Mouse (Mus musculus) macrophage (primary cell): Measurements from ENCODE around the gene Serpina1f. TPM values are rescaled to one million over a fixed set of nuclear protein-coding genes. Genes with fewer than 3 reads are reported as not detected.
"Not testable (repeated sequence)": the region's sequence is repeated elsewhere in the genome, so short reads cannot be mapped to it uniquely, and the experiment has no call there.

Experiments
- H3K27ac ChIP-seq: fragments of 350-480 bp; formaldehyde crosslinking; 2 replicates; pipeline ENCODE4 v1.9.0; 2021
- H3K36me3 ChIP-seq: fragments of 350-480 bp; formaldehyde crosslinking; 2 replicates; pipeline ENCODE4 v1.9.0; 2021; ENCODE audit errors: inconsistent target
- H3K4me3 ChIP-seq: fragments of 350-480 bp; formaldehyde crosslinking; 2 replicates; pipeline ENCODE4 v1.9.0; 2021; ENCODE audit errors: inconsistent target
- H3K79me2 ChIP-seq: fragments of 350-480 bp; formaldehyde crosslinking; 2 replicates; pipeline ENCODE4 v1.9.0; 2021; ENCODE audit errors: inconsistent target
- WGBS: methylation state at CpG from one replicate; pipeline ENCODE4 v1.1.7; 2026; ENCODE audit warnings: inconsistent platforms; ENCODE audit not compliant: missing documents; 5-methylcytosine and 5-hydroxymethylcytosine counted together
- polyA plus RNA-seq: library from polyadenylated mRNA; stranded (reverse); fragments of 250-400 nt; gene quantifications from 3 replicates; pipeline ENCODE4 v1.2.4, GENCODE M21; 2018; ENCODE audit warnings: inconsistent platforms

Gene Serpina1f
- polyA plus RNA-seq, 1 experiment from 2014 or later, result not detected

DNA sequence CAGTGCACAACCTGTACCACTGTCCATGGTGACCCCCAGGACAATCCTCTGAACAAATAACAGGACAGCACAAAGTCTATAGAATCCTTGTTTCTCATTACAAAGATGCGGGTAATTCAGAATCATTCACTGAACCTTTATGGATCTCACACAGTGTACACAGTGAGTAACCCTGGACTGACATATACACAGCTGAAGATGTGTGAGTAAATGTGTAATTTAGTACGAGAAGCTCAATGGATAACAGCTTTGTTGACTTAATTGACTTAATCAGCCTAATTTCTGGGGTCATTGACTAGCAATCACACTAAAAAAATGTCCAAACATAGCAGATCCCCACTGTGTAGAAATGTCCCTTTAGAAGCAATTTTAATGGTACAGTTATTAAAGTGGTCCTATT, 14.2 kb downstream of the Serpina1f start:
- no peaks in the 10 kb centered on the region for H3K79me2 ChIP-seq
- H3K27ac ChIP-seq, result no peak overlapping the region
- H3K36me3 ChIP-seq, result no peaks in the 10 kb centered on the region
- 73% methylated on average over 2 of the region's 2 CpGs for WGBS
- no peak overlapping the region for H3K4me3 ChIP-seq

DNA sequence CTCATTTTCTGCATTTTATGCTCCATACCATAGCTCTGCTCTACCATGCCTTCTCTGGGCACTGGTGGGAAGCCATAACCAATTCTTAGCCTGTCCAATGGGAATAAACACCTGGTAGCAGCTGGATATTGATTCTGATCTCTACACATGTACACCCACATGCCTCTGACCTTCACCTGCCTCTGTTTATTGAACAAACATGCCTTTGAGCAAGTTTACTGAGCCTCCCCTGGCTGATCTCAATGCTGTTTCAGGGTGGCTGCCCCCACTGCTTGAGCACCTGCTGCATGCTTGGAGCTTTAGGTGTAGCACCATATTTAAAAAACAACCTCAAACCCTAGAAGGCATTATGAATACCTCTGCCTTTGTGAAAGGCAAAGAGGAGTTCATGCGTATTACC, 15.5 kb downstream of the Serpina1f start:
- not testable (repeated sequence) for H3K27ac ChIP-seq
- WGBS, result 100% methylated on average over 1 of the region's 1 CpGs

DNA sequence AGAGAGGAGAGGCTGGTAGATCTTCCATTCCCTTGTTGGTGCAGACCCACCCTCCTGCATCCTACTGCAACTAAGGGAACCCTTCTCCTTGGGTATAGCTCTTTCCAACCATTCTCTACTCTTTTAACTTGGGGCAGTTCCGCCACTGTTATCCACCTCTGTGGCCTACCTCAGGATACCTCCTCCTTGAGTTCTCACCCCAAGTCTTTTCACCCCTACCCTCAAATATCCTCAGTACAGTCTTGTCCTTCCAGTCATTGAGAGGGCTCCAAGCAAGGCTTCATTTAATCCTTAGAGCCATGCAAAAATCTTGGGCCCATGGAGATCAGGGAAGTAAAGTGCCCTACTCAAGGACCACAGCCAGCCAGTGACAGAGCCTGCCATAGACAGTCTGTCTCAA, 19.3 kb downstream of the Serpina1f start, which contains the start of gene Serpina16:
Serpina16 (minus strand) TSS at position 101 of the 400 bp plus-strand sequence.
- 100% methylated on average over 1 of the region's 1 CpGs for WGBS
- no peak within 1 kb of the TSS for H3K27ac ChIP-seq
- H3K36me3 ChIP-seq, result no peaks in the 10 kb centered on the region
- no peaks in the 10 kb centered on the region for H3K79me2 ChIP-seq
- no peak within 1 kb of the TSS for H3K4me3 ChIP-seq

More for the DNA sequence above, 15.5 kb downstream of the Serpina1f start:
- H3K36me3 ChIP-seq, H3K79me2 ChIP-seq, H3K4me3 ChIP-seq: not testable (repeated sequence)

DNA sequence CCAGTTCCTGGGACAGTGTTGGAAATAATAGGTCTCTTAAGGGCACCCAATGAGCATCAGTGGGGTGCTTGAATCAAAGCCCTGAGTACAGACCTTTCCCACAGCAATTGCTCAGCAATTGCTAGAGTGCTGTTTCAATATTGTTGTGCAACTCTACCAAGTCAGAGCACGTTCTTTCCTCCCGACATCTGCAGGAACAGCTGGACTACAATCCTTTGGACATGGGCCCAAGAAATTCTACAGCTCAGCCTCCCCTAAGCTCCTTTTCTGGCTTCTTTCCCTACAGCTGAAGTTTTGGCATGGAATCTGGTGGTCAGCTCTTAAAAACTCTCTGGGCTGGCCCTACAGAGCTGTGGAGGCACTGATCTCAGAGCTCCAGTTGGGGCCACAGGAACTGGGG, 22.1 kb downstream of the Serpina1f start:
- no peaks in the 10 kb centered on the region for H3K79me2 ChIP-seq
- H3K36me3 ChIP-seq, result no peaks in the 10 kb centered on the region
- H3K4me3 ChIP-seq, result no peak overlapping the region
- 94% methylated on average over 2 of the region's 2 CpGs for WGBS
- H3K27ac ChIP-seq, result no peak overlapping the region

DNA sequence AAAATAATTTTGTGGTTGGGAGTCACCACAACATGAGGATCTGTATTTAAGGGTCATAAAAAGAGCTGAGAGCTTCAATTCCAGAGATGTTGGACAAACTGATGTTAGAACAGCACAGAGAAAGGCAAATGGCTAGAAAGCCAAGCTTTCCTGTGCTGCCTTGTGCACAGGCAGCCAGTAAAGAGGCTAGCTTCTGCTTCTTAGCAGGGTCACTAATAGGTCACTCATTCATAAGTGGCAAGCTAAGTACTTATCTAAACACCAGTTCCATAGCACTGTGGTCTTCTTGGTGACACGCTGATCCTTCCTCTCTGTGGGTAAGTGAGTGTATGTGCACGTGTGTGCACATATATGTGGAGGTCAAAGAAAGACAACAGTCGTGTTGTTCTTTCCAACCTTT, 23.8 kb downstream of the Serpina1f start:
- no peak overlapping the region for H3K4me3 ChIP-seq
- H3K79me2 ChIP-seq, result no peaks in the 10 kb centered on the region
- no peak overlapping the region for H3K27ac ChIP-seq
- WGBS, result 64% methylated on average over 3 of the region's 3 CpGs
- H3K36me3 ChIP-seq, result no peaks in the 10 kb centered on the region

DNA sequence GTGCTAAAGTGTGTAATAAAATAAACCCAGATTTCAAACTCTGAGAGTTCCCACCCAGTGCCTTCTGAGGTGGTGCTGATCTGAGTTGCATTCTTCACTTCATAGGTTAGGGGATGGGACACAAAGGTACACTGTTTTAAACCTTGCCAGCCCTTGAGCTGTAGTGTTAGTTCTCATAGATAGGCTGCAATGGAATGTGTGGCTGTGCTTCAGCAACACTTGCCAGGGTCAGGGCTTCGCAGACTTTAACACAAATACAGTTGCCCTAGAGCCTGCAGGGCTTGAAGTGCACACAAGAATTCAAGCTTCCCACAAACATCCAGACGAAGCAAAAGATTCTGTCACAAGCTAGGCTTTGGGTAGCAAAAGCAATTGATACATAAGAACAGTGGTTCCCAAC, 24.4 kb downstream of the Serpina1f start:
- Histone ChIP-seq H3K36me3 (no peaks in the 10 kb centered on the region), H3K27ac (no peak overlapping the region), H3K79me2 (no peaks in the 10 kb centered on the region), H3K4me3 (no peak overlapping the region)
- 73% methylated on average over 2 of the region's 2 CpGs for WGBS

DNA sequence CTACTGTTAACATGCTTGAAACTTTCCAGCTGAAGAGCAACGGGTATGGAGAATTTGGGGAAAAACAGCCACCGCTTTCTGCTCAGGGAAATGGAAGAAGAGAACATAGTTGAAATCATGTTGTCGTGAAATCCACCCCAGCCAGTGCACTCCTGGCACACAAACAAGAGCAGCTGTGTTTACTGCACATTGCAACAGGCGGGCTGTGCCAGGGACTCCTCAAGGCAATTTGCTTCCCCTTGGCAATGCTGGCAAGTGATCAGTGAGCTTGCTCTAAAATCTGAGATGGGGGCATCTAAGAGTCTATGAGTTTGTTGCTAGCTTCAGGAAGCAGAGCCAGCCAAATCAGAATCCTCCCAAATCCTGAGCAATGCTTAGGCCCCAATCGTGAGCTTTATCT, 25.0 kb downstream of the Serpina1f start:
- Histone ChIP-seq H3K4me3 (no peak overlapping the region), H3K79me2 (no peaks in the 10 kb centered on the region), H3K27ac (no peak overlapping the region), H3K36me3 (no peaks in the 10 kb centered on the region)
- WGBS, result 87% methylated on average over 5 of the region's 5 CpGs

DNA sequence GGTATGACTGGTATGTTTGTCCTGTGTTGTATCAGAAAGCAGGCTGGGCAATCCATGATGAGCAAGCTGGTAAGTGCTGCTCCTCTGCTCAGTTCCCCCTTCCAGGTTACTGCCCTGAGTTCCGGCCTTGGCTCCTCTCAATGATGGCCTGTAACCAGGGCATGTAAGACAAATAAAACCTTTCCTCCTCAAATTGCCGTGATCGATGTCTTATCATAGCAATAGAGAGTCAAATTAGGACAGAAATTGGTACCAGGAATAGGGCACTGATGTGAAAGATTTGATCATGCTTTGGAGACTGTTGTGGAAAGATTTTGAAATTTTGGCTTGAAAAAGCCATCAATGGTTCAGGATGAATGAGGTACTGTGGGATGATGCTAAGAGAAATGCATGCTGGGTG, 30.0 kb downstream of the Serpina1f start:
- Histone ChIP-seq H3K4me3 (no peak overlapping the region), H3K36me3 (no peaks in the 10 kb centered on the region), H3K79me2 (no peaks in the 10 kb centered on the region), H3K27ac (no peak overlapping the region)
- 84% methylated on average over 3 of the region's 3 CpGs for WGBS

DNA sequence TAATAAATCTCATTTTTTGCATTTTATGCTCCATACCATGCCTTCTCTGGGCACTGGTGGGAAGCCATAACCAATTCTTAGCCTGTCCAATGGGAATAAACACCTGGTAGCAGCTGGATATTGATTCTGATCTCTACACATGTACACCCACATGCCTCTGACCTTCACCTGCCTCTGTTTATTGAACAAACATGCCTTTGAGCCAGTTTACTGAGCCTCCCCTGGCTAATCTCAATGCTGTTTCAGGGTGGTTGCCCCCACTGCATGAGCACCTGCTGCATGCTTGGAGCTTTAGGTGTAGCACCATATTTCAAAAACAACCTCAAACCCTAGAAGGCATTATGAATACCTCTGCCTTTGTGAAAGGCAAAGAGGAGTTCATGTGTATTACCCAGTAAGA, 33.3 kb downstream of the Serpina1f start:
- H3K4me3 ChIP-seq, H3K36me3 ChIP-seq, H3K79me2 ChIP-seq, H3K27ac ChIP-seq: not testable (repeated sequence)

DNA sequence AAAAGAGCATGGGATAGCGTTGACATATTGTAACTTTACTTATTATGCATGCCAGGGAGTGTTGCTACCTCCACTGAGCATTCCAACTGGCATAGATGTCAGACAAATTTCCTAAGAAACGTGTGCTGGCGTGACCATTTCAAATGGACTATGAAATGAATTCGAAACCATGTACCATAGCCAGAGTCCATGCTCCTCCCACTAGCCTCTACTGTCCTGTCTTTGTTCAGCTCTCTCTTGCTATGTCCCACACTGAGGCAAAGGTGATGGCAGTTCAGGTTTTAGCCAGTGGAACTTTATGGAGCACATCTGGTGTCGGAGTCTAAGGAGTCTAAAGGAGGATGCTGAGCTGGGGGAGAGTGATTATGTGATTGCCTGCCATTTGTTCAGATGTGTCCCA, 35.3 kb downstream of the Serpina1f start:
- Histone ChIP-seq H3K4me3 (no peak overlapping the region), H3K36me3 (no peaks in the 10 kb centered on the region), H3K79me2 (no peaks in the 10 kb centered on the region), H3K27ac (no peak overlapping the region)
- WGBS, result 89% methylated on average over 5 of the region's 5 CpGs

DNA sequence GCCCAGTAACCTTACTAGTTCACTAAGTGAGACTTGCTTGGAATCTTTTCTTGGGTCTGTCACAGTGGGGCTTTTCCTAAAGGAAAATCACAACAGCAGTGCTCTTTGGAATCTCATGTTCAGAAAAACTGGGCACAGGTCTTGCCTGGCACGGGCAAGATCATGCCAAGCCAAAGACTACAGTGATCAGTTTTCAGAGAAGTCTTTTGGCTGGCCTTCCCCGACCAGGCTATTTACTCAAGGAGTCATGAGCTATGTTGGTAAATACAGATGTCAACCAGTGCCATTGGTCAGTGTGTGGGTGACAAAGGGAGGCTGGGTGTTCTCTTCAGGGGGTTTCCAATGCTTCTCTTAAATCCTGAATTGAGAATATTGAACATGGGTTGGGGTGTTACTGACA, 36.2 kb downstream of the Serpina1f start:
- H3K79me2 ChIP-seq, result no peaks in the 10 kb centered on the region
- no peak overlapping the region for H3K27ac ChIP-seq
- H3K4me3 ChIP-seq, result no peak overlapping the region
- no peaks in the 10 kb centered on the region for H3K36me3 ChIP-seq
- 88% methylated on average over 2 of the region's 2 CpGs for WGBS

DNA sequence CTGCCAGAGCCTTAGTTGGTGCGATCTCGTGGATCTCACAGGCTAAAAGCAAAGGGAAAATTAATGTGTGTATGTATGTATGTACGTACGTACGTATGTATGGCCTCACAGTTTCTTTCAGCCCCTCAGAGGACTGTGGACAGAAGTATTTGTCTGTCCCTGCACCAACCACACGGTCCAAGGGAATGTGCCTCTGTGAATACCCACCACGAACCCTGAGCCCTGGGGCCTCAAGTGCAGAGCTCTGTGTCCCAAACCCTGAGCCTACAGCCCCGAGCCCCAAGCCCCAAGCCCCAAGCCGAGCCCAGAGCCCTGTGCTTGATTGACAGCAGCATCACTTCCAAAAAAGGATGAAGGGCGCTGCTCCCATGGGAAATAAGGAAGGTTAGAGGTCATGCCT, 37.3 kb downstream of the Serpina1f start:
- Histone ChIP-seq H3K36me3 (no peaks in the 10 kb centered on the region), H3K4me3 (no peak overlapping the region), H3K79me2 (no peaks in the 10 kb centered on the region), H3K27ac (no peak overlapping the region)
- 84% methylated on average over 10 of the region's 10 CpGs for WGBS

DNA sequence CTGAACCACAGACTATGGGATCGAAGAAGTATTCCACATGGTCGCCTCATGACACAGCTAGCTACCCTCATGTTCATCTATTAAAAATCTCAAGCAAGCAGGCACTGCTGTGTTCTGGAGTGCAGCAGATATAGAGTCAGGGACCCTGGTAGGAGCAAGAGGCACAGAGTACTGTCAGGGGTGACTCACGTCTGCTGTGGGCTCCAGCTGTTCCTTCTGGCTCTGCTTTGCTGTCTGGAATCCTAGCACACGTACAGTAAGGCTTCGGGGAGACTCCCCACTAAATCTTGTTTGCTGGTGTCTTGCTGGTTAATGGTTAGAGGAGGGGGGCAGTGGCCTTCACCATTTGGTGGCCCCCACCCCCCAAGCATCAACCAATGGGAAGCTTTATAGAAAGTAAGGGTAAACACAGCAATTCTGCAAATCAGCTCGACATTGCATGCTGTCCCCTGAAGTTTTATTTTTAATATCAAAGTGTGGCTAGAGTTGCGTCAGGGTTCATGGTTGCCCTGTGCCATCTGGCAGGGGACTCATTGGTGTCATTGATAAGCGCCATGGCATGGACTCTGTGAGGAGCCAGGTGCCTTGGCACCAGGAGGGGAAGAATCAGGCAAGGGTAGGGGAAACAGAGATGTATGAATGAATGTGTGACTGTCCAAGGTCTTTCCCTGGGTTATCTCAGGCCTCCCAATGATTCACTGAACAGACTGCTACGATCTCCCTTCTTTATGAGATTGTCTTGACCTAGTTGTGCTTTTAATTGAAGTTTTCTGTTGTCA, 38.3 kb downstream of the Serpina1f start, which contains the start of gene Serpina6:
Serpina6 (minus strand) TSS at position 365 of the 779 bp plus-strand sequence.
- 72% methylated on average over 9 of the region's 9 CpGs for WGBS
- Histone ChIP-seq H3K4me3 (no peak within 1 kb of the TSS), H3K27ac (no peak within 1 kb of the TSS), H3K79me2 (no peaks in the 10 kb centered on the region), H3K36me3 (no peaks in the 10 kb centered on the region)

DNA sequence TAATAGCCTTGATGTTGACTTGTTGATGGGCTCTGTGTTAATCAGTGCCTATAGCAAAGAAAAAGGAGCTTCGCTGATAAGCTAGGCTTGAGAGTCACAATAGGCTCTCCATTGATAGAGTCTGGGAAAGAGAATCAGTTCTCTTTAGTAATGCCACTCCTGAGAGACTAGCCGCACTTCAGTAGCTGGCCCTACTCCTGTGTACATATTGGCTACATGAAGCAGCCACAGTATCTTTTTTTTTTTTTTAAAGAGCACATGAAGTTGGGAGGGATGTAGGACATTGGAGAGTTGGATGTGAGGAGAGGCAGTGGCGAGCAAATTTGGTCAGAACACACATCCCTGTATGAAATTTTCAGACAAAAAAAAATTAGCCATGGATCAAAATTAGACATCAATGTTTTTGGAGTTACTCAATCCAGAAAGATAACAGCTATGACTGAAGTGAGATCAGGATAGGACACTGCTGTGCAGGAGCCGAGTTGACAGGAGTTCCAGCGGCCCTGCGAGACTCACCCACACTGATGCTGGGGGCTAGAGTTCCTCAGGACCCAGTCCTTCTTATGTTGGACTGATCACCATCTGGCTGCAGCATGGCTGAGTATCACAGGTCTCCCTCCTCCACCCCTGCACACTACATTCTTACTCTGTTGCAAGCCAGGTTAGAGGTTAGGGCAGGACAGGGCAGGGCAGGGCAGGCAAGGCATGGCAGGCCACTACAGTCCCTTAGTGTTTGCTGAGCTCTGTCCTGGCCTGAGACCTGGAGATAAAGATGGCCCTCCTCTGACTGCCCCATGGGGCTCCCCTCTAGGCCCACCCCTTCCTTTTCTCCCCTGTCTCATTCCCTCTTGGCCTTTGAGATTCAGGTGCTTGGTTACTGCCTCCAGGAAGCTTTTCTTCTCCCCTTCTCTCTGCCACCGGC, 39.9 kb downstream of the Serpina1f start:
- no peak overlapping the region for H3K27ac ChIP-seq
- H3K36me3 ChIP-seq, result no peaks in the 10 kb centered on the region
- 84% methylated on average over 7 of the region's 7 CpGs for WGBS
- H3K79me2 ChIP-seq, result no peaks in the 10 kb centered on the region
- H3K4me3 ChIP-seq, result no peak overlapping the region

DNA sequence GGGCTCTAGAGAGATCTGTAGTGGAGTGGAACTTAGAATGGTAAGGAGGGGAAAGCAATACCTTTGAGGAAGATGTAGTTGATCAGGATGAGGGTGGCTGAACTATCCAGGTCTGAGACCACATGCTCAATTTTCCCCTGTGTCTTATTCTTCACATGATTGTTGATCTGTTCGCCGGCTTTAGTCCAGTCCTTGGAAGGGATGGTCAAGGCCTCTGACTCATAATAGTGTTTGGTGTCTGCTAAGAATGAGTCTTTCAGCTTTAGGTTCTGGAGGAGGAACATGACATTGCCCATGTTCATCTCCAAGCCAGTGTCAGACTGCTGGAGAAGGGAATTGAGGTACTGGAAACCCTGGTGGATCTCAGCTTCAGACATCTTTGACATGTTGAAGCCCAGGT, 41.5 kb downstream of the Serpina1f start:
- Histone ChIP-seq H3K36me3 (no peaks in the 10 kb centered on the region), H3K27ac (no peak overlapping the region), H3K79me2 (no peaks in the 10 kb centered on the region), H3K4me3 (no peak overlapping the region)
- 100% methylated on average over 2 of the region's 2 CpGs for WGBS
